Comparison of ENCODE assay signal across 8 mouse cellular contexts in the genomic region with DNA sequence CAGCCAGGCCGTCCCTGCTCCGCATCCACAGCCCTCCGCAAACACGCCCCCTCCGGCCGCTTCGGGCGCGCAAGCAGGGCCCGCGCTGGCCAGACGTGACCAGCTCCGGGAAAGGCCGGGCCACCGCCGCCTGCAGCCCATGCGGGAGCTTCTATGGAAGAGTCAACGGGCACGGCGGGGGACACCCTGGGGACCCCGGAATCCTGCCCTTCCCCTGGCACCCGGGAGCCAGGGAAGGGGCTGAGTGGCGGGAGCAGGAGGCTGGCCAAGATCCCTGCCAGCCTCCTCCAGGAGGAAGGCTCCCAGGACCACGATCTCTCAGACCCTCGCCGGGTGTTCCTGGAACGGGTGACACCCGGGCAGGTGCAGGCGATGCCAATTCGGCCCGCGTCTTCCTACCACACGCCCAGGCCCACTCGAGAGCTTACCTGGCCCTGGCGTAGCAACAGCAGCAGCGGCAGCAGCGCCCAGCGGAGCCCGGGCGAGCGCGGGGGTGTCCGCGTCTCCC. TPM values are rescaled to one million over a fixed set of nuclear protein-coding genes. Genes with fewer than 3 reads are reported as not detected.
A peak's percentile ranks its signal among the peaks of the same experiment; 100 is the strongest.
DNase-seq lines count a peak whose midpoint lies in the region; ATAC-seq and TF ChIP-seq lines count a peak whose summit lies in the region.

No protein-coding gene starts in this region.

- WGBS in hindbrain, postnatal 0 days: under 1% methylated on average over 43 of the region's 44 CpGs
- under 1% methylated on average over 44 of the region's 44 CpGs for WGBS in liver, adult 2 months
- WGBS in midbrain, embryonic 16.5 days: under 1% methylated on average over 41 of the region's 44 CpGs

- no peak for TF ChIP-seq POLR2A in liver, adult 2 months (IDR thresholded peaks at IDR 0.05; ENCODE audit: extremely low read depth, insufficient read depth, low read length)

- H3K4me1 ChIP-seq in hindbrain, postnatal 0 days (ENCODE audit: insufficient read depth, low read length): 0 out of 2 replicates have a peak, but pooled peaks cover 3% of the 10 kb centered on the region
- H3K4me1 ChIP-seq in liver, adult 2 months (ENCODE audit: control insufficient read depth, insufficient read depth, low read length): peaks cover 16% of the 10 kb centered on the region
- H3K4me1 ChIP-seq in midbrain, embryonic 16.5 days (ENCODE audit: control insufficient read depth, insufficient read depth, low read length): peaks cover 10% of the 10 kb centered on the region

- H3K9me3 ChIP-seq in hindbrain, postnatal 0 days (ENCODE audit: low read length): no peaks in the 10 kb centered on the region
- H3K9me3 ChIP-seq in midbrain, embryonic 16.5 days (replicated peaks; ENCODE audit: control insufficient read depth, low read length, poor library complexity, severe bottlenecking): no peaks in the 10 kb centered on the region

- no peaks in the 10 kb centered on the region for H3K27me3 ChIP-seq in hindbrain, postnatal 0 days (ENCODE audit: insufficient read depth, low read length)
- no peaks in the 10 kb centered on the region for H3K27me3 ChIP-seq in liver, adult 2 months (ENCODE audit: control insufficient read depth, insufficient read depth, low read length)
- no peaks in the 10 kb centered on the region for H3K27me3 ChIP-seq in midbrain, embryonic 16.5 days (ENCODE audit: control insufficient read depth, insufficient read depth, low read depth, low read length)

- peak overlapping the region; percentile 92 for H3K4me3 ChIP-seq in hindbrain, postnatal 0 days (ENCODE audit: low read length)
- H3K4me3 ChIP-seq in liver, adult 2 months (ENCODE audit: insufficient read depth, low read depth, low read length): peak overlapping the region; percentile 98
- H3K4me3 ChIP-seq in midbrain, embryonic 16.5 days (ENCODE audit: low read depth, low read length): peak overlapping the region; percentile 95

- DNase-seq in right cerebral cortex, postnatal 25 days: peak; percentile 54
- DNase-seq in right cerebral cortex, adult 18-20 months: no peak
- DNase-seq in cerebellum, adult 9-10 months: peak; percentile 75
- peak; percentile 54 for DNase-seq in gastrocnemius, adult 18-20 months (ENCODE audit: low spot score)
- DNase-seq in hindbrain, postnatal 0 days (ENCODE audit: low spot score): peak; percentile 77
- peak; percentile 66 for DNase-seq in liver, adult 2 months (ENCODE audit: extremely low read depth, low read depth, low spot score)
- DNase-seq in testis, postnatal 10 days (ENCODE audit: low spot score): peak; percentile 71

- no peaks in the 10 kb centered on the region for H3K36me3 ChIP-seq in hindbrain, postnatal 0 days (ENCODE audit: insufficient read depth, low read length)
- H3K36me3 ChIP-seq in liver, adult 2 months (ENCODE audit: control insufficient read depth, insufficient read depth, low read length): no peaks in the 10 kb centered on the region
- H3K36me3 ChIP-seq in midbrain, embryonic 16.5 days (ENCODE audit: control insufficient read depth, insufficient read depth, low read length): no peaks in the 10 kb centered on the region

- peak overlapping the region; percentile 90 for H3K27ac ChIP-seq in hindbrain, postnatal 0 days
- peak overlapping the region; percentile 81 for H3K27ac ChIP-seq in liver, adult 2 months (replicated peaks; ENCODE audit: insufficient read depth, low read depth, low read length)
- peak overlapping the region; percentile 89 for H3K27ac ChIP-seq in midbrain, embryonic 16.5 days (ENCODE audit: low read length)

- peak; percentile 76 for ATAC-seq in hindbrain, postnatal 0 days
- ATAC-seq in midbrain, embryonic 16.5 days: peak; percentile 75

- H3K4me2 ChIP-seq in hindbrain, postnatal 0 days (ENCODE audit: low read depth, low read length): peak overlapping the region; percentile 84
- peak overlapping the region; percentile 83 for H3K4me2 ChIP-seq in midbrain, embryonic 16.5 days (ENCODE audit: low read length)

- H3K9ac ChIP-seq in hindbrain, postnatal 0 days (replicated peaks; ENCODE audit: low read length): peak overlapping the region; percentile 95
- H3K9ac ChIP-seq in liver, adult 2 months (ENCODE audit: low read depth, low read length): peak overlapping the region; percentile 93
- H3K9ac ChIP-seq in midbrain, embryonic 16.5 days (ENCODE audit: low read depth, low read length): peak overlapping the region; percentile 97

- peak; percentile 18; the same call in 1 of the 2 replicates for TF ChIP-seq CTCF in hindbrain, postnatal 0 days (IDR thresholded peaks at IDR 0.05; ENCODE audit: low read depth)
- peak; percentile 27 for TF ChIP-seq CTCF in liver, adult 2 months (IDR thresholded peaks at IDR 0.05; ENCODE audit: low read depth, low read length)

- H3K79me2 ChIP-seq in liver, adult 2 months (ENCODE audit: control insufficient read depth, insufficient read depth, low read length): peaks cover 18% of the 10 kb centered on the region

RNA-seq across cellular contexts. Expression of gene Ptprj, which starts 0.7 kb away (rescaled TPM):
- total RNA-seq in gastrocnemius, adult 18-20 months (2021): 1 to 10 TPM; 2.8 to 3.2 TPM
- total RNA-seq in hindbrain, postnatal 0 days (2014; rRNA removed): 37.8 and 39.1 TPM in 2 replicates
- 4.6 and 4.7 TPM in 2 replicates for polyA plus RNA-seq in hindbrain, postnatal 0 days (2015; fragmentation: Nextera tagmentation; extraction: Ambion mirVana)
- total RNA-seq in liver, adult 2 months (2014; rRNA removed): 35.2 and 43.3 TPM in 2 replicates
- 12.1 and 14.0 TPM in 2 replicates for polyA plus RNA-seq in liver, adult 2 months (2012; rRNA removed)
- 5.4 and 5.9 TPM in 2 replicates for polyA plus RNA-seq in midbrain, embryonic 16.5 days (2015; fragmentation: Nextera tagmentation; extraction: Ambion mirVana)
